Mouse (Mus musculus) liver, adult (tissue): ENCODE results near the gene Kif17.

ENCODE experiments used
- GATA4 ChIP-seq: IDR thresholded peaks from 2 replicates; pipeline ENCODE4 v1.6.1; 2014; ENCODE audit warnings: mild to moderate bottlenecking, low read length; ENCODE audit not compliant: insufficient replicate concordance

The Kif17 gene

DNA sequence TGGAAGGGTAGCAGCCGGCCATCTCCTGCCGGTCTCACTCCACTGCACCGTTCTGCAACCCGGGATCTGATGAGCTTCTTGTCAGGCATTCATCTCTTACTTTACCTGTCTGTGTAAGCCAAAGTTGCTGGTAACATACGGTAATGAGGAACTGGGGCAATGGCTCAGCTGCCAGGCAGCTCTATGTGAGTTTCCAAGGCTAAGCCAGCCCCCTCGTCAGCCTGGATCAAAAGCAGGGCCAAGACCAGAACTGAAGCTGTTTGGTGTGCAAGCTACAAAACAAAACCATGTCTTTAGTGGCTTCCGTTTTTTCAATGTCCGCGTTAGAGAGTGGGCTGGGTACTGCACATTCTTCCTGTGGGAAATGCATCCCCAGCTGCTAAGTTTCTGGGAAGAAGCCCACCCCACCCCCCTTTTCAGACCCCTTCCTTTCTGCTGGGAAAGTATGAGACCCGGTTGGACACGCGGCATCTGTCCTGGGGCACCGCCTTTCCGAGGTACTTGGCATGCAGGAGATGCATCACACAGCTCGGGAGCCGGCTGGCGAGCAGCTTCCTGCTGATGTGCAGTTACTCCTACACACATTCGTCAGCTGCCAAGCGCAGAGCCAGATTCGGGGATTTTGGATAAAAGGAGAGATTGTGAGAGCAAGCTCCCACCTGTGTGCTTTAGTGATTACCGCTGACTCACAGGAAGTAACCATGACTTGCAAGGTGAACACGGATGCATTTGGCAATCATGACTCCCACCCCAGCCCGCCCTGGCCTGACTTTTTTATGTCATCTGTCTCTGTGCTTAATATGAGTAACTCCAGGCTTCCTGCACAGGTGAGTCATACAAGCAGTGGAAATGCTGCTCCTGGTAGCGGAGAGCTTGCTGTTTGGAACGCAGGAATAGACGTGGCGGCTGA lies 3.2 kb upstream of the Kif17 start:
- no peak for TF ChIP-seq GATA4

- TF ChIP-seq GATA4 = no peak
These were observed 1.6 kb downstream of the Kif17 start for GRCm38 (mm10) chr4:138251819-138252218.

DNA sequence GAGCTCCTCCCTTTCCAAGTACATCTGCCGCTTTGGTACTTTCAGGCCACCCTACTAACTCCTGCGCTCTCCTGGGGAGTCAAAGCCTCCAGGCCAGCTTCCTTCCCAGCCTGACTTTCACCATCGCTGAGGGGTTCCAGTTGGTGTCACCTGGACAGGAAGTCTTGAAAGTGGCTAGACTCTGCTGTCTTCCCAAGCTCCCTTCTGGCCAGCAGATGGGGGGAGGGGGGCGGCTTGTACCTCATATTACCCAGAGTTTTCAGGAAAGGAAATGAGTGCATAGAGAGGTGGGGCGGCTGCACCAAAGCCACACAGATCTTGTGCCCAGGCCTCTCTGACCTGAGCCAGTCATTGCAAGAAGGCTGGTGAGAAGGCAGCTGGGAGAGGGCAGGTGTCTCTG lies 2.0 kb downstream of the Kif17 start:
- TF ChIP-seq GATA4 = no peak

GRCm38 (mm10) chr4:138257116-138257687 lies 7.0 kb downstream of the Kif17 start:
- TF ChIP-seq GATA4 = no peak

- no peak for TF ChIP-seq GATA4
These were observed 8.4 kb downstream of the Kif17 start for GRCm38 (mm10) chr4:138258663-138259062.

DNA sequence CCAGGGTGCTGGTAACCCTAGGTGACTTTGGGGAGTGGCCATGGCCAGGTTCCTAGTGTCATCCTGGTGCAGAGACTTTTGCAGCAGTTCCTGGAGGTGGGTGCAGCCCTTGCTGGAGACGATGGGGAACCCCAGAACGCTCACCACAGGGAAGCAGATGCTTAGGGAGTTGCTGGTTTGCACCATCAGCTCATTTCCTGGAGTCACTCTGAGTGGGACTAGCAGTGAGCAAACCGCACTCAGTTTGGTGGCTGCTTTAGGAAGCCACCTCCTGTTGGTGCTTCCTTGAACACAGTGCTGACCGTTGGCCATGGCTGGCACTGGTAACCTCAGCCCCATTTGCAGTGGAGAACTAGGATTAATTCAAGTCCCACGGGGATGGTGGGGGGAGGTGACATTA lies 9.2 kb downstream of the Kif17 start:
- TF ChIP-seq GATA4 = no peak

DNA sequence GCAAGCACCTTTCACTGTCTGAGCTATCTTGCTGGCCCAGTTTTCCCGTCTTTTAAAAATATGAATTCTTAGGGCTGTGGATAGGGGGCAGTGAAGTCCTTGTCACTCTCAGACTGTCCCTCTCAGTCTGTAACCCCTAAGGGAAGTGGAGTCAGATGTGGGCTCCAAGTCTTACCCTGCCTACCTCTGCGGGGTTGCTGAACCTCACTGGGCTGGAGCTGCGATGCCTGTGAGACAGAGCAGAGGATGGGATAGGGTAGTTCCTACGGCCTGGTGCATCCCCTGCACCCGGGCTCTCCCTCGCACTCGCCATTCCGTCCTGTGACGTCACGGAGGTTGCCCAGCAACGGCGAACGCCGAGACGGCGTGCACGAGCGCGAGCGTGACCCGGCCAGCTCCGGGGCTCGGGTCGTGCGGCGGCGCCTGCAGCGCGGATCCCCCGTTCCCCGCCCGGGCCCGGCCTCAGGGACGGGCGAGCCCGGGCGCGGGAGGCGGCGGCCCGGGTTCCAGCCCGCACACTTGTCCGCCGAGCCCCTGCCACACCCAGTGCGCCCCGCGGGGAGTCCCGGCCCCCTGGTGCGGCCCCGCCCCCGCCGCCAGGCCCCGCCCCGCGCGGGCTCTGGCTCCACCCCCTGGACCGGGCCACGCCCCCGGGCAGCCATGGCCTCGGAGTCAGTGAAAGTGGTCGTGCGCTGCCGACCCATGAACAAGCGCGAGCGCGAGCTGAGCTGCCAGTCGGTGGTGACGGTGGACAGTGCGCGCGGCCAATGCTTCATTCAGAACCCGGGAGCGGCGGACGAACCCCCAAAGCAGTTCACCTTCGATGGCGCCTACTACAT lies 11.8 kb downstream of the Kif17 start:
- TF ChIP-seq GATA4 = no peak

DNA sequence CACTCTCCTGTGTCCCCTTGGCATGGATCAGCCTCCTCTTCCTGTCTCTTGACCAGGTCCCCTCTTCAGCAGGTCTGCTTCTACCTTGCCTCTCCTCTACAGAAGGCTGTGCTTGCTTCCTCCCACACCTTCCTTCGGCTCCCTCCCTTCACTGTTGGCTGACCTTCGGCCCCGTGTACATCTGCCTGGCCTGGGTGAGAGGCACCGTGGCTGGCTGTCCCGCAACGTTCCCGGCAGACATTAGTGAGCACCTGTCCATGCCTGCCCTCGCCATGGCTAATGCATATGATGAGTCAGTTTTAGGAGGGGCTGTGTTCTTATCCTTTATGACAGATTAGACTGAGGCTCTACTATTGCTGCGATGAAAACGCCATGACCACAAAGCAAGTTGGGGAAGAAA lies 17.6 kb downstream of the Kif17 start:
- no peak for TF ChIP-seq GATA4

DNA sequence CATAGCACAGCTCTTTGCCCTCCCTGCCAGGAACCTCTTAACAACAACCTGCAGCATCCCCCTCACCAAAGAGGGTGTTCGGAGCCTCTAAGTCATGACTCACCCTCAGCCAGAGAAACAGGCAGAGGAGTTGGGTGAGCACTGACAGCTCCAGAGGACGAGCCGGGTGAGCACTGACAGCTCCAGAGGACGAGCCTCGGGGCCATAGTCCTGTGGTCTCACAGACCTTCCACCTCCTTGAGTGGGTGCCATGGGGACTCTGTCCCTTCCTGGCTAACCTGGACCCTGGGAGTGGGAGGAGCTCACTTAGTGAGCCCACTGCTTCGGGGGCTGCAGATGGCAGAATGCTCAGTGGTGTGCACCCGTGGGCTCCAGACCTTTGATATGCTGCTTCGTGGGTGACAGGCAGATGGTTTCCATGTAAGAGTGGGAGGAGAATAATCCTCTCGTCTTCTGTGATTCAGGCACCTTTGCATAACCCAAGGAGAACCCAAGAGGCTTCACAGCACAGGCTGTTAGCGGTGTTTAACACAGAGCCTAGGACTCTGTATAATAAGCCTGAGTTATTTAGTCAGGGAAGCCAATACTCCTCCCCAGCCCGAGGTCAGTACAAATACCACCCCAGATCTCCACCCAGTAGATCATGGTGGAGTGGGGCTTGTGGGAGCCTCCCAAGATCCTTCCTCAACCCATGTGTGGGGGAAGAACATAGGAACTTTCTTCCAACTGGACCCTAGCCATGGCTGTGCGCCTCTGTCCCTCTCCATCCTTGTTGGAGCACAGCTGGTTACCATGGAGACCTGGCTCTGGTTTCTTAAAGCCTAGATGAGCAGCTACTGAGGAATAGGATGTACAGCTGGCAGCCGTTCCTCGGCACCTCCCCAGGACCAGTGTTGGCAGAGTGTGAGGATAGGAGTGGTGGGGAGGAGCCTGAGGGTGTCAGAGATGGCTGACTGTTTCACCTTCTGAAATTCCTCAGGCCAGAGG lies 22.1 kb downstream of the Kif17 start:
- no peak for TF ChIP-seq GATA4

GRCm38 (mm10) chr4:138278346-138278745 lies 28.1 kb downstream of the Kif17 start:
- no peak for TF ChIP-seq GATA4

GRCm38 (mm10) chr4:138282834-138283233 lies 32.6 kb downstream of the Kif17 start:
- TF ChIP-seq GATA4 = peak; percentile 63; the same call in 1 of the 2 replicates

DNA sequence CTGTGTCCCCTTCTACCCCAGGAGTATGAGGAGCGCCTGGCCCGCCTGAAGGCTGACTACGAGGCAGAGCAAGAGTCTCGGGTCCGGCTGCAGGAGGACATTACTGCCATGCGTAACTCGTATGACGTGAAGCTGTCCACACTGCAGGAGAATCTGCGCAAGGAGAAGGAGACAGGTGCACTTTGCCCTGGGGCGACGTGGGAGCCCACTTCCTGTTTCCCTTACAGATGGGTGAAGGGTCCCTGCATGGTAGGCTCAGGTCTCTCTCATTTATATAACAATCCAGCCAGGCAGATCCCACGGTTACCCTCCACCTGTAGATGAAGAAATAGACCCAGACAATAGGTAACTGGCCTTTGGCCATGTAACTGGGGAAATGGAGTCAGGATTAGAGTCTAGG lies 36.2 kb downstream of the Kif17 start:
- TF ChIP-seq GATA4 = no peak

GRCm38 (mm10) chr4:138288691-138289090 lies 38.5 kb downstream of the Kif17 start:
- TF ChIP-seq GATA4 = no peak

- no peak for TF ChIP-seq GATA4
These were observed 41.8 kb downstream of the Kif17 start for GRCm38 (mm10) chr4:138292028-138292427.

DNA sequence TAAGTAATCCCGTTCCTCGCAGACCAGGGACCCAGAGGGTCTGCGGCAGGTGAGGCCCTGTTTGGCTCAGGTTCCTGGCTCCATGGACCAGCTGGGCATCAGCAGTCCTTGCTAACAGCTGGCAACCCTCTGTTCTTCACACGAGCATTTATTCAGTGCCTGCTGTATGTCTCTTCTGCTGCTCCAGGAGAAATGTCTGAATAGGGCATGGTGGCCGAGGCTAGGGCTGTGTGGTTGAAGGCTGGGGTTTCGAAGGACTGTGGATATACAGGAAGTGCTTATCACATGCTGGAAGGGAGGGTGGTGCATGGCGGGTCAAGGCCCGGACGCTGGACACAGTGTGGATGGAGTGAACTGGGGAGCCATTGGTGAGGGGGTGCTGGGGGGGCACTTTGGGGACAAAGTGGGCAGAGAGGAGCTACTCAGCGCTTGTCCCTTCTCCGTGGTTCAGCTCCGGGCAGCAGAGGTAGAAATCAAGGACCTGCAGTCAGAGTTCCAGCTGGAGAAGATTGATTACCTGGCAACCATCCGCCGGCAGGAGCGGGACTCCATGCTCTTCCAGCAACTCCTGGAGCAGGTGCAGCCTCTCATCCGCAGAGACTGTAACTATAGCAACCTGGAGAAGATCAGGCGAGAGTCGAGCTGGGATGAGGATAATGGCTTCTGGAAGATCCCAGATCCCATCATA lies 43.2 kb downstream of the Kif17 start:
- no peak for TF ChIP-seq GATA4
